Mouse (Mus musculus): ENCODE results near the gene Dlk2.

Gene Dlk2

DNA sequence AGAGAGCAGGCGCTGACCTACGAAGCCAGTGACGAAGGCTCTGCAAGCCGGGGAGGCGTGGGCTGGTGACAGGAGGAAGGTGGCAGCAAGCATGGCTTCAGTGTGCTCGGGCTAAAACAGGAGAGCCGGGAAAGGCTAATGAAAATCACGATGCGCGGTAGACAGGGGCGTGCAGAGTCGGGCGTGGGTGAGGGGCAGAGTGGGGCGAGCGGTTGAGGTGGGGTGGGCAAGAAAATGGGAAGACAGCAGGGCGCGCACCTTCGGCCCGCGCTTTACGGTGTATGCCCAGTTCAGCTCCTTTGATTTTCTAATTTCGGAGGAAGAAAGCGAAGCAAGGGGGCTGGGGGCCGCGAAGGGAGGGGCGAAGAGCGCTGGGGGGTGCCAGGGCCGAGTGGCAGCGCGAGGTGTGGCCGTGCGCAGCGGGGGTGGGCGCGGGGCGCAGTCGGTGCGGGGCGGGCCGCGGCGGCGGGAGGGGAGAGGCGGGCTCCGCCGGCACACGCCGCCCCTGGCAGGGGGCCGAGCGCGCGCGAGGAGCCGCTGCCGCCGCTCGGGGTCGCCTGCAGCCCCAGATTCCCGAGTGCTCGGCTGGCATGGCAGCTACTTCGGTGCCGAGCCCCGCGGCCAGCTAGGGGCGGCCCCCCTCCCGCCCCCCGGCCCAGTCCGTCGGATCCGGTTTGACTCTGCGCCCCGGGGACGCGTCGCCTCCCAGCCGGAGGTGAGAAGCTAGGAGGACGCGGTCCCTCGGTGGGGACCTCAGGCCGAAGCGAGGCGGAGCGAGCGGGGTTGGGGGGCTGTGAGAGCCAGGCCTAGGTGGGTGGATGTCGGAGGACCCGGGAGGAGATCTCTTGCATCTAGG is at the start of gene Dlk2:
TSS of gene Dlk2 (plus strand) at position 58 of the 856 bp plus-strand sequence.
- DNase-seq: no peak

- peak; percentile 93 for DNase-seq
These were observed 49.6 kb upstream of the Dlk2 start, which contains the start of the genes Polr1c and Yipf3 for GRCm38 (mm10) chr17:46247512-46248188. Gene Polr1c, minus strand, starts transcription at chr17:46248054. Gene Yipf3, plus strand, starts transcription at chr17:46248080.

DNA sequence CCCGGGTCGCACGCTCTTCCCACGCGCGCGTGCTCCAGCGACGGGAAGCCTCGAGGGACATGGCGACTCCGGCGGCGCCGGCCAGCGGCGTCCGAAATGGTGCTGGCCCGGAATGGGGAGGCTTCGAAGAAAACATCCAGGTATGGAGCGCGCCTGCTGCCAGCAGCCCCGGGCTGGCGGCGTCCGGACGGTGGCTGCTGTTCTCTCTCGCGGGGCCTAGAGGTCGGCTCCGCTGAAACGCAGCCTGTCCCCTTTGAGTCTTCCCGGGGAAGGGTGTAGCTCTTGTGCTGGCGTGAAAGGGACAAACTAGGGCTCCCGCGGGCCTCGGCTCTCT is 49.1 kb upstream of the Dlk2 start:
- no peak for DNase-seq

- DNase-seq: no peak
These were observed 46.0 kb upstream of the Dlk2 start for GRCm38 (mm10) chr17:46251174-46251573.

DNA sequence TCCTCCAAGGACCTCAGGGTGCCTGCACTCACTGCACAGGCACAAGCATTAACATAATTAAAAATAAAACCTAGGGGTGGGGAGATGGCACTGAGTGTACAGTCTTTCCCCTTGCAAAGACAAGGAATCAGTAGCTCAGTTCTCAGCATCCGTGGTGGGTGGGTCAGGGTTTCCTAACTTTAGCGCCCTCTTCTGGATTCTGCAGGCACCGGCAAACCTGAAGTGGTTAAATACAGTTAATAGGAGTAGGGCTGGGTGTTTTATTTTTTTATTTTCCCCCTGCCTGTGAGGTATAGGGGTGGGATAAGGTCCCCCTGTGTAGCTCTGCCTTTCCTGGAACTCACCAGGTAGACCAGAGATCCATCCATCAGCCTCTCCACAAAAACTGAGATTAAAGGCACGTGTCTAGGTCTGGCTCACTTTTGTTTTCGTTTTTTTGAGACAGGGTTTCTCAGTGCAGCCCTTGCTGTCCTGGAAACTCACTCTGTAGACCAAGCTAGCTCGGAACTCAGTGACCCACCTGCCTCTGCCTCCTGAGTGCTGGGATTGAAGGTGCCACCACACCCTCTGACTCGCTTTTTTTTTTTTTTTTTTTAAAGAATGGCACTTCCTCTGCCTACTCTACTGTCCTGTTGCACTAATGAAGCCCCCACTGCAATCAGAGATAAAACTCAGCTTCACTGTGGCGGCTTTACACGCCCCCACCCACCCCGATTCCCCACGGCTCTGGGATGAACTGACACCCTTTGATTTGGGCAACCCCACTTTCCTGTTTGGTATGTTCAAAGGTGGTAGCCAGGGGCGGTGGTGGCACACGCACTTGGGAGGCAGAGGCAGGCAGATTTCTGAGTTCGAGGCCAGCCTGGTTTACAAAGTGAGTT is 44.4 kb upstream of the Dlk2 start:
- no peak for DNase-seq

GRCm38 (mm10) chr17:46253452-46254084 is 43.7 kb upstream of the Dlk2 start, which contains the start of gene Lrrc73:
Gene Lrrc73, plus strand, starts transcription at chr17:46253531.
- peak; percentile 86 for DNase-seq

- no peak for DNase-seq
These were observed 43.1 kb upstream of the Dlk2 start for GRCm38 (mm10) chr17:46254106-46254505.

DNA sequence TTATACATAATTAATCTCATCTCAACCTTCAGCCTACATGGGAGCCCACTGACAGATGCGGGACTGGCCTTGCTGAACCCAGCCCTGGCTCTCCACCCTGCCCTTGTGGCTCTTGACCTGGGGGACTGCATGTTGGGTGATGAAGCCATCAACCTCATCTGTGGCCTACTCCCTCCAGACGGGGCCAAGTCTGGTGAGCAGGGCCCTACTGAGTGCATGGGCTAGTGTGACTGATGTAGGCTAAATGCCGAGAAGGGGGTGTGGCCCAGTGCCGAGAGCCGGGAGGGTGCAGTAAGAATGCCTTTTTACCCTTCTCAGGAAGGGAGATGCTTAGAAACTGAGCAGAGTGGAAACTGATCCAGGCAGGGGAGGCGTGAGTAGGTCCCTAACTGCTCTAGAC is 42.1 kb upstream of the Dlk2 start:
- no peak for DNase-seq

GRCm38 (mm10) chr17:46258279-46259053 is 38.8 kb upstream of the Dlk2 start:
- DNase-seq: no peak

GRCm38 (mm10) chr17:46259675-46260074 is 37.5 kb upstream of the Dlk2 start:
- no peak for DNase-seq

DNA sequence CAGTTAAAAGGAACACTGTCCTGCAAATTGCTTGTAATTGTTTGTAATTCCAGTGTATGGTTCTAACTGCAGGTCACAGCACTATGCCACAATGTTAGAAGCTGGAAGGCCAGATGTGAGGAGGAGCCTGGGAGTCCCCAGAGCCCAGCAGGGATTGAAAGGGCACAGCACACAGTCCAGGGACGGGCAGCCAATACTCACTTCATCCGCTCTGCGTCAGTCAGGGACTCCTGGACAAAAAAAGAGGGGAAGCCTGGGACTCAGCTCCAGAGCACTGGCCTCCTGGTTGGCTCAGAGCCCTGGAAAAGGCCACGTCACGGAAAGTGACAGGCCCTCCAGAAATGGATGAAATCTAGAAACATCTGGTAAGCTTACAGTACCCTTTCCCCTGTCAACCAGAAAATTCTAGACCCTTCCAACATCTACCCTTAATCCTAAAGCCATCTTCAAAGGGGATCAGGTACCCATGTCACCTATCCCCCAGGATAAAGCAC is 35.0 kb upstream of the Dlk2 start:
- no peak for DNase-seq

GRCm38 (mm10) chr17:46265502-46265901 is 31.7 kb upstream of the Dlk2 start:
- DNase-seq: no peak

GRCm38 (mm10) chr17:46265918-46266618 is 31.2 kb upstream of the Dlk2 start:
- peak; percentile 82 for DNase-seq

DNA sequence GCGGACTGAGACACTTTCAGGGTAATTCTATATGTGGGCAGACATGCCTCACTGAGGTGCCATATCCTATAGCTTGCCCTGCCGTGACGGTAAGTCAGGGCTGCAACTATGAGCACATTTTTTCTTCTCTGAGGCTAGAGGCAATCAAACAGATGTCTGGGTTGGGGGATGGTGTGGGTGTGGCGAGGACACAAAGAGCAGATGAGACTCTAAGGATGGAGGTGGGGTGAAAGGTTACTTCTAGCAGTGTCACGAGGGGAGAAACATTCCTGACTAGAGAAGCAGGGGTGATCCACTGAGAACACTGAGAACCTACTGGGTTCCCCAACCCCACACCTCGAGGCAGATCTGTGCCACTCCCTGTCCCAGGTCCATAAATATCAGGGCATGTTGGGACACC is 30.2 kb upstream of the Dlk2 start:
- DNase-seq: no peak

DNA sequence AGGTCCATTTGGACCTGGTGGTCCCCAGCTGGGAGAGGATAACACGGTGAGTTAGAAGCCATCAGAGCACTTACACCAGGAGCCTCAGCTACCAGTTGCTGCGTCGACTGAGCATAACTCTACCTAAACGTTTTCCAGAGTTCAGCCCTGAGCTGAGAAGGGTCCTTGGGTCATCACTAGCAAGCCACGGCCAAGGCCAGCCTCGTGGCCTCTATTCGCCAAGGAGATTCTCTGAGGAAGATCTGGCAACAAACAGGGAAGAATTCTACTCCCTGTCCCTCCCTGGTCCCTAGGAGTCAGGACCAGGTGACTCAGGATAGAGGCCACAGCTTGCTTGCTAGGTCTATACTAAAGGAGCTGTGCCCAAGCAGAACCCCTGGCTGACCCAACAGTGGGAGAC is 29.7 kb upstream of the Dlk2 start:
- no peak for DNase-seq

GRCm38 (mm10) chr17:46268026-46268720 is 29.0 kb upstream of the Dlk2 start:
- DNase-seq: no peak

- no peak for DNase-seq
These were observed 27.3 kb upstream of the Dlk2 start for GRCm38 (mm10) chr17:46269771-46270534.

DNA sequence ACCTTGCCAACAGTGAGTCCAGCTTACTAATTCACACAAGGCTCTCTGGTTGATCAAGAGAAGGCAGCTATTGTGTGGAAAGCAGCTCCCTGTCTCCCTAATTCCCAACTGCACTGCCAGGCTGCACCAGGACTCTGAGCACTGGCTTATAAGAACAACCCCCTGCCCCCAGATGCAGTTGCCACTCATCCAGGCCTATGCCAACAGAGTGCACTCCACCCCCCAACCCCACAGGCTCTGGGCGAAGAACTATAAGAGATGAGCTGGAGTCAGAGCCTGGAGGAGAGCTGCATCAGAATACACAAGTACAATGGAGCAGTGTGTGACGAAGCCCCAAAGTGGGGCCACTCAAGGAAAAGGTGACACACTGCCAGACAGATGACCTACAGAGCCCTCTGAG is 25.2 kb upstream of the Dlk2 start:
- DNase-seq: no peak

- no peak for DNase-seq
These were observed 24.5 kb upstream of the Dlk2 start for GRCm38 (mm10) chr17:46272675-46273074.

- DNase-seq: no peak
These were observed 23.4 kb upstream of the Dlk2 start for GRCm38 (mm10) chr17:46273803-46274236.

Data from cerebellum, adult 11 months (tissue).